Mouse (Mus musculus): ENCODE measurements around the gene Wbp2.
"Not testable (repeated sequence)": the region's sequence is repeated elsewhere in the genome, so short reads cannot be mapped to it uniquely, and the experiment has no call there.

Wbp2 gene

GRCm38 (mm10) chr11:116086258-116087193, at the start of gene Wbp2:
Gene Wbp2 (minus strand): TSS chr11:116086995.
- peak; percentile 98 to 99 for DNase-seq (ENCODE audit: low spot score in 2 of 2)

DNA sequence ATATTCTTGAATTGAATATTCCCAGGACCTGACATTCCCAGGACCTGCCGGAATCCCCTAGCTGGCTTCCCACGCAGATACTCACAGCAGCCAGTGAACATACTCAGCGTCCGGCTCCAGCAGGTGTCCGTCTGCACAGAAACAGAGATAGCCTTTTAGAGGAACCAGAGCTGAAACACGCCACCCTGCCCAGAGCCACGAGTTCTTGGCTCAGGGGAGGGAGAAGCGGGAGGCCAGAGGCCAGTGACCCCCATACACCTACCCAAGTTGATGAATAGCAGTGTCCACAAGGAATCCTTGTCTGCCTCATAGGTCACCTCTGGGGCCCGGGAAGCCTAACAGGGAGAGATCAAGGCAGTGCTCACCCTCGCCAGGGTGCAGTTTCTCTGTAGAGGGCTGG, 47.4 kb upstream of the Wbp2 start:
- DNase-seq (ENCODE audit: low spot score in 2 of 2): no peak

GRCm38 (mm10) chr11:116133497-116133896, 46.7 kb upstream of the Wbp2 start:
- DNase-seq (ENCODE audit: low spot score in 2 of 2): no peak

DNA sequence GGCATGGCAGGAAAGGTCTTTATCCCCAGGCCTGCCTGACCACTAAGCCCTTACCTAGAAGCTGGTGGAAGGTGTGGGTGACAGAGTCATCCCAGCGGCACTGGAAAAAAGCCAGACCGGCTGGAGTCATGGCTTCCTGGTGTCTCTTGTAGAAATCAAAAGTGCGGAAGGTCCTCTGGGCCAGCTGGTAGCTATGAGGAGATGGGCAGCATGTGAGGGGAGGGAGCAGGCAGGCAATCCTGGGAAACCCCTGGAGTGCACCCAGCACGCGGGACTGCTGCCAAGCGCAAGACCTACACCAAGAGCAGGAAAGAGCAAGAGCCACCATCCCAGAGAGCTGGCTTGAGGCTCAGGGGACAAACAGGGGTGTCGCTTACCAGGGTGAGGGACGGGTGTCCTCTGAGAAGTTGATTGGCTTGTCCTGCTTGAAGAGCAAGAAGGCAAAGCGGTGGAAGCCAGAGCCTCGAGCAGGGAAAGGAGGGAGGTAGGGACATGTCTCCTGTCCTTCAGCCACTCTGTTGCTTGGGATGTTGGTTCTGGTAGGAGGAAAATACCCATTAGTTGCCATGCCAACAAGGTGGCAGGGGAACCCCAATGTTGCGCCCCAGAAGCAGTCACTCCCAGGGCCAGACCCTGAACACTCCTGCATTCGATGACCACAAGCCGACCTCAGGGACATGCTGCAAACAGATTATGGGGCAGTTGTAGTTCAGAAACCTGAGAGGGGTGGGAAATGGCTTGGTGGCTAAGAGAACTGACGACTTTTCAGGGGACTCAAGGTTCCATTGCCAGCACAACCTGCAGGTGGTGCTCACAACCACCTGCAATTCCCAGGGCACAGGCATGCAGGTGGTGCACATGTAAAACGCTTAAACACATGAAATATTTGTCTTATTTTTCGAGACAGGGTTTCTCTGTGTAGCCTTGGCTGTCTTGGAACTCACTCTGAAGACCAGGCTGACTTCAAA, 45.9 kb upstream of the Wbp2 start:
- no peak for DNase-seq (ENCODE audit: low spot score in 2 of 2)

- no peak for DNase-seq (ENCODE audit: low spot score in 2 of 2)
Observed at GRCm38 (mm10) chr11:116131349-116132170, 44.8 kb upstream of the Wbp2 start.

GRCm38 (mm10) chr11:116130488-116131205, 43.9 kb upstream of the Wbp2 start, which contains the start of gene Trim65:
Gene Trim65 (minus strand): TSS chr11:116131128.
- peak; percentile 70 to 86 for DNase-seq (ENCODE audit: low spot score in 2 of 2)

- DNase-seq (ENCODE audit: low spot score in 2 of 2): no peak
Observed at GRCm38 (mm10) chr11:116129993-116130487, 43.2 kb upstream of the Wbp2 start.

DNA sequence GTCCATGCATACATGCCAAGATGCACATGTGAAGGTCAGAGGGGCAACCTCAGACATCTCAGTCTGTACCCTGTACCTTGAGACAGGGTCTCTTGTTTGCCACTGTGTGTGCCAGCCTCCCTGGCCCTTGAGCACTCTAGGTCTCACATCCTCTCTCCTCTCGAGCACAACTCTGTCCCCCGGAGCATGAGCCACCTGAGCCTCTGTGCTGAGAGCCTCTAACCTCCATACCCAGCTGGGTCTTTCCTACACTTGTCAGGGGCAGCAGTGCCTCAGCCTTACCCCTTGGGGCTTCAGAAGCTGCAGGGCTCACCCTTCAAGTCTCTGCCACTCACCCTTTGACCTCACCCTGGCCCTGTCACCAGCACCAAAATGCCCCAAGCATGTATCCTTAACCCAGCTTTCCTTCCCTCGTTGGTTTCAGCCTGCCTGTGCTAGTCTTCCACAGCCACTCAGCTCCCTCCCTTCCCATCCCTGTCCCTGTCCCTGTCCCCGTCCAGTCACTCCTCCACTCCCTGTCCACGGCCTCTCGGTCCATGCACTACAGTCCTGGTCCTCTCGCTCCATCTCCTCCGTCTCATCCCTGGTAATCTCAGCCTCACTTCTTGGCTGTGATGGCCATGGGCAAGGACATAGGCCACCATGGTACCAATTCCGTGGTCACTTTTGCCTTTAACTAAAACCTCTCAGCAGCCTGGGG, 42.4 kb upstream of the Wbp2 start:
- no peak for DNase-seq (ENCODE audit: low spot score in 2 of 2)

GRCm38 (mm10) chr11:116127986-116128385, 41.2 kb upstream of the Wbp2 start:
- no peak for DNase-seq (ENCODE audit: low spot score in 2 of 2)

- DNase-seq (ENCODE audit: low spot score in 2 of 2): no peak
Observed at GRCm38 (mm10) chr11:116127156-116127980, 40.6 kb upstream of the Wbp2 start, which contains the start of gene Trim47. Gene Trim47 (minus strand): TSS chr11:116127210.

DNA sequence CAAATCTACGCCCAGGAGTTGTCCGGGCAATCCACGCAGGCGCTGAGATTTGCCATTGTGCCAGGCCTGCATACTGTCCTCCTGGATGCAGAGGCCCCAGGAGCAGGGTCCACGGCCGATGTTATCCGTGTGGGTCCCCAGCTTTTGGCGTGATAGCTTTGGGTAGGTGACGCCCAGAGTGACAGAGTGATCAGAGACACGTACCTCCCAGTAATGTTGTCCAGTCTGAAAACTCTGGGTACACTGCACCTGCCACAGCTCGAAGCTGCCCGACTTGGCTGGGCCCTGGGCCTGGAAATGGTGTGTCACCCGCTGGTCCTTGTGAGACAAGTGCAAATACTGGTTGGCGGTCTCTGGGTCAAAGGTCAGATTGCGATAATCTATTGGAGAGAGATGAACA, 39.5 kb upstream of the Wbp2 start:
- DNase-seq (ENCODE audit: low spot score in 2 of 2): no peak

- not testable (repeated sequence) for DNase-seq (ENCODE audit: low spot score in 2 of 2)
Observed at GRCm38 (mm10) chr11:116121731-116122245, 35.0 kb upstream of the Wbp2 start.

GRCm38 (mm10) chr11:116117819-116118218, 31.0 kb upstream of the Wbp2 start:
- no peak for DNase-seq (ENCODE audit: low spot score in 2 of 2)

- no peak for DNase-seq (ENCODE audit: low spot score in 2 of 2)
Observed at GRCm38 (mm10) chr11:116117241-116117640, 30.4 kb upstream of the Wbp2 start.

DNA sequence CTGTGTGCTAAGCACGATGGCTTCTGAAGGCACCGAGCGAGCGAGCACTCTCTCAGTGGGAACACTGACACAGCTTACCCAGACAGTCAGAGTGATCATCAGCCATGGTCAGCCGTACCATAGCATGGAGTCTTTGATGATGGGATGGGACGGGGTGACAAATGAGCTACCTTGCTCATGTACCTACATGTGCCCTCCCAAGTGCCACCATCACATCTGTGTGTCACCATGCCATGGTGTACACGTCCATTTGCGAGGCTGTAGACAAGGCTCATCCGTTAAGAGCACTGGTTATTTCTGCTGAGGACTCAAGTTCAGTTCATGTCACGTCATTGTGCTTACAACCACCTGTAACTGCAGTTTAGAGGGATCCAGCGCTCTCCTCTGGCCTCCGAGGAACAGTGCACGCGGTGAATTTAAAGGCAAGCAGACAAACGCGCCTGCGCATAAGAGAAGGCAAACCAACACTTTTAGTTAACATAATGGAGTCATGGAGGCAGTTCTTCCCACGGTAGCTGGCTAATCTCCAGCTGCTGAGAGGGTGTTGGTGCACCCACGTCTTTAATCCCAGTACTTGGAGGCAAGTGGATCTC, 24.9 kb upstream of the Wbp2 start:
- DNase-seq (ENCODE audit: low spot score in 2 of 2): no peak

GRCm38 (mm10) chr11:116111067-116111466, 24.3 kb upstream of the Wbp2 start:
- DNase-seq (ENCODE audit: low spot score in 2 of 2): no peak

GRCm38 (mm10) chr11:116110540-116110939, 23.7 kb upstream of the Wbp2 start:
- no peak for DNase-seq (ENCODE audit: low spot score in 2 of 2)

DNA sequence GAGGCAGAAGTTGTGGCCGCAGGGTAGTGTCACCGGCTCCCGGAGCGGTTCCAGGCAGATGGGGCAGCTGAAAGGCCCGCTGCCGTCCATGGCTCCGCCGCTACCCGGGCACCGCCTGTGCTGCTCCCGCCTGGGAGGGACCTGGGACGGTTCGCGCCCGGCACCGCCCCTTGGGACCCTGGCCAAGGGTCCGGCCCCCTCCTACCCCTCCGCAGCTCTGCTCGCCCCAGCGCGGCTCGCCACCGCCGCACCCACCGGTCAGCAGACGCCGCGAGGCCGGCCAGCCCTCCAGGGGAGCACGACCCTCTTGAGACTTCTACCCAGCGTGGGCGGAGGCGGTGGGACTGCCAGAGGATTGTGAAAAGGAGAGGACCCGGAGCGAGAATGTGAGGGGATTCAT, 23.3 kb upstream of the Wbp2 start:
- no peak for DNase-seq (ENCODE audit: low spot score in 2 of 2)
